Mouse (Mus musculus): ENCODE measurements around the gene C1s1. TPM values are rescaled to one million over a fixed set of nuclear protein-coding genes. Genes with fewer than 3 reads are reported as not detected.

C1s1 gene
- 62.6 TPM for polyA plus RNA-seq (2014; fragmentation: Illumina TruSeq; extraction: RNeasy Lipid Tissue Mini Kit (QIAGEN cat#74804); ENCODE audit: low read depth, low replicate concordance)

DNA sequence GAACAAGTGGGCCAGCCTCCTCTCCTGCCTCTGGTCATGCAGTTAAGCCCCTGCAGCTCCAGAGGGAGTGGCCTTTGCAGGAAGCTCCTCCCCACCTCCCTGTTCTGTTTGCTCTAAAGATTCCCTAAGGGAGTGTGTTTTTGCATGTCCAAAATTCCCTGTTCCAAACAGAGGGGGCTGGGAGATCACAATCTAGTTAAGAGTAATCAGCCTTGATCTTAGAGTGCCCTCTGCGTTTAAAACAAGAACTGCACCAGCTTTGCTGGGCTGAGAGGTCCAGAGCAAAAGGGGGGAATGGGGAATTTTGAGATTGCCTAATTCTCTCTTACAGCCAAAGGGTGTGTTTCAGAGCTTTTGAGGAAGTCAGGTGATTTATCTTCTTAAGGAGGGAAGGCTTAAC is at the start of gene C1s1:
TSS of gene C1s1 (minus strand) at position 76 of the 400 bp plus-strand sequence.

DNA sequence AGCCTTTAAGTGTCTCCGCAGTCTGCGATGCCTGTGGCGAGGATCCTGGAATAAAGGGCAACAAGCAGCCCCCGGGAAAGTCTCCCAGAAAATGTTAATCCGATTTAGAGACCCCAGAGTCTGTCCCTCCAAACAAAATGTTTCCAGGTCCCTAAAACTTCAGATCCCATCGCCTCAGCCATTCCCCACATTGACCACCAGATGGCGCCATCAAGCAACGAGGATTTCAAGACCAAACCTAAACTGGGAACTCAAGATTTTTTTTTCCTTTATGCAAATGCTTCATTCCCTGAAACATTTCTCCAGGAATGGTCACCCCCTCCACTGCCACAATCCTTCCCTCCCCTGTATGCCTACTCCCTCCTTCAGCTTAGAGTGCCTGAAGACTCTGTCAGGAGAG is 27.9 kb upstream of the C1s1 start, which contains the start of gene C1rb:
TSS of gene C1rb (plus strand) at position 269 of the 400 bp plus-strand sequence.

DNA sequence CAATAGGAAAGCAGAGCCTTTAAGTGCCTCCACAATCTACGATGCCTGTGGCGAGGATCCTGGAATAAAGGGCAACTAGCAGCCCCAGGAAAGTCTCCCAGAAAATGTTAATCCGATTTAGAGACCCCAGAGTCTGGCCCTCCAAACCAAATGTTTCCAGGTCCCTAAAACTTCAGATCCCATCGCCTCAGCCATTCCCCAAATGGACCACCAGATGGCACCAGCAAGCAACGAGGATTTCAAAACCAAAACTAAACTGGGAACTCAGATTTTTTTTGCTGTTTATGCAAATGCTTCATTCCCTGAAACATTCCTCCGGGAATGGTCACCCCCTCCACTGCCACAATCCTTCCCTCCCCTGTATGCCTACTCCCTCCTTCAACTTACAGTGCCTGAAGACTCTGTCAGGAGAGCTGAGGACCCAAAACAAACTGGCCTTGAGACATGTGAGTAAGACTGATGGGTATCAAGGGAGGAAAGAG is 29.8 kb downstream of the C1s1 start, which contains the start of gene C1ra:
TSS of gene C1ra (plus strand) at position 51 of the 482 bp plus-strand sequence.

DNA sequence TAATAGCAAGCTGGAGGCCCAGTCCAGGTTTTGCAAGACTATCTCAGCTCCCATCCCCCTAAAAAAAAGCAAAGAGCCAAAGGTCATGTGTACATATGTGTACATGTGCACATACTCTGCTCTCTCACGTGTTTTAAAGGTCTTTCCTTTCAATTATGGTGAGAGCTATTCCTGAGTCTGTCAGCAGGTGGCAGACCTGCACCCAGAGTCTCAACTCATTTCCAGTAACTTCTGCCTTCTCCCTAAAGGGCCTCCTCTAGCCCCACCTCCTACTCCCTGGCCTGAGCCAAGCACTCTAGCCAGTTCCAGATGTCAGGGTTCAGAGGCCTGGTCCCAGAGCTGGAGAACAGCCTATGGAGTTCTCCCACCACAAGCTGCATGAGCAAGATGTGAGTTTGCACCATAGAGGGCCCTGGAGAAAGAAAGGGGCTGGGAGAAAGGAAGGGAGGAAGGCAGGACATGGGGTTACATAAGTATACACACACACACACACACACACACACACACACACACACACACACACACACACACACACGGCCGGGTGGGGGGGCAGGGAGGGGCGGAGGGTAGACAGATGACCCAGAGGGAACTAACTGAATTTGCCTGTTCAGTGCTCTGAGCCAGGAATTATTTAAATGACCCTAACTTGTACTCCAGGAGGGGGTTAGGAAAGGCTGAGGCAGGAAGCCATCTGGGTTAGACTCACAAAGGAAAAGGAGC is 49.2 kb downstream of the C1s1 start, which contains the start of gene C1rl:
TSS of gene C1rl (plus strand) at position 272 of the 720 bp plus-strand sequence.

Other genes with a start within 250 kb of the C1s1 start
- 6.0 TPM for gene Cd163, start 237.7 kb downstream of the C1s1 start, polyA plus RNA-seq (2014; fragmentation: Illumina TruSeq; extraction: RNeasy Lipid Tissue Mini Kit (QIAGEN cat#74804); ENCODE audit: low read depth, low replicate concordance)
- gene Pex5, start 127.3 kb downstream of the C1s1 start, polyA plus RNA-seq (2014; fragmentation: Illumina TruSeq; extraction: RNeasy Lipid Tissue Mini Kit (QIAGEN cat#74804); ENCODE audit: low read depth, low replicate concordance): 14.2 TPM
- gene Clstn3, start 77.6 kb downstream of the C1s1 start, polyA plus RNA-seq (2014; fragmentation: Illumina TruSeq; extraction: RNeasy Lipid Tissue Mini Kit (QIAGEN cat#74804); ENCODE audit: low read depth, low replicate concordance): 1.3 TPM
- gene C1rl, start 49.2 kb downstream of the C1s1 start, polyA plus RNA-seq (2014; fragmentation: Illumina TruSeq; extraction: RNeasy Lipid Tissue Mini Kit (QIAGEN cat#74804); ENCODE audit: low read depth, low replicate concordance): 7.9 TPM
- gene C1ra, start 30.0 kb downstream of the C1s1 start, polyA plus RNA-seq (2014; fragmentation: Illumina TruSeq; extraction: RNeasy Lipid Tissue Mini Kit (QIAGEN cat#74804); ENCODE audit: low read depth, low replicate concordance): 19.7 TPM
- gene C1rb, start 27.9 kb upstream of the C1s1 start, polyA plus RNA-seq (2014; fragmentation: Illumina TruSeq; extraction: RNeasy Lipid Tissue Mini Kit (QIAGEN cat#74804); ENCODE audit: low read depth, low replicate concordance): 0.29 TPM
- 0.29 TPM for gene C1s2, start 93.7 kb upstream of the C1s1 start, polyA plus RNA-seq (2014; fragmentation: Illumina TruSeq; extraction: RNeasy Lipid Tissue Mini Kit (QIAGEN cat#74804); ENCODE audit: low read depth, low replicate concordance)
- gene Lpcat3, start 120.7 kb upstream of the C1s1 start, polyA plus RNA-seq (2014; fragmentation: Illumina TruSeq; extraction: RNeasy Lipid Tissue Mini Kit (QIAGEN cat#74804); ENCODE audit: low read depth, low replicate concordance): 56.7 TPM
- 16.4 TPM for gene Emg1, start 169.8 kb upstream of the C1s1 start, polyA plus RNA-seq (2014; fragmentation: Illumina TruSeq; extraction: RNeasy Lipid Tissue Mini Kit (QIAGEN cat#74804); ENCODE audit: low read depth, low replicate concordance)
- 35.9 TPM for gene Phb2, start 170.0 kb upstream of the C1s1 start, polyA plus RNA-seq (2014; fragmentation: Illumina TruSeq; extraction: RNeasy Lipid Tissue Mini Kit (QIAGEN cat#74804); ENCODE audit: low read depth, low replicate concordance)
- gene Ptpn6, start 196.4 kb upstream of the C1s1 start, polyA plus RNA-seq (2014; fragmentation: Illumina TruSeq; extraction: RNeasy Lipid Tissue Mini Kit (QIAGEN cat#74804); ENCODE audit: low read depth, low replicate concordance): 1.5 TPM
- 4.3 TPM for gene Grcc10, start 199.0 kb upstream of the C1s1 start, polyA plus RNA-seq (2014; fragmentation: Illumina TruSeq; extraction: RNeasy Lipid Tissue Mini Kit (QIAGEN cat#74804); ENCODE audit: low read depth, low replicate concordance)
- gene Gm45234, start 213.7 kb upstream of the C1s1 start, polyA plus RNA-seq (2014; fragmentation: Illumina TruSeq; extraction: RNeasy Lipid Tissue Mini Kit (QIAGEN cat#74804); ENCODE audit: low read depth, low replicate concordance): not detected
- 1.3 TPM for gene Atn1, start 214.2 kb upstream of the C1s1 start, polyA plus RNA-seq (2014; fragmentation: Illumina TruSeq; extraction: RNeasy Lipid Tissue Mini Kit (QIAGEN cat#74804); ENCODE audit: low read depth, low replicate concordance)
- 2.2 TPM for gene Eno2, start 227.3 kb upstream of the C1s1 start, polyA plus RNA-seq (2014; fragmentation: Illumina TruSeq; extraction: RNeasy Lipid Tissue Mini Kit (QIAGEN cat#74804); ENCODE audit: low read depth, low replicate concordance)
- not detected for gene Lrrc23, start 237.4 kb upstream of the C1s1 start, polyA plus RNA-seq (2014; fragmentation: Illumina TruSeq; extraction: RNeasy Lipid Tissue Mini Kit (QIAGEN cat#74804); ENCODE audit: low read depth, low replicate concordance)

All from adrenal gland, adult 10 weeks (tissue).